Mouse (Mus musculus) adrenal gland, postnatal 25 days (tissue): ENCODE measurements around the gene Adgre5. TPM values are rescaled to one million over a fixed set of nuclear protein-coding genes. Genes with fewer than 3 reads are reported as not detected.

Experiments
- DNase-seq: peaks from one replicate; pipeline ENCODE4 v3.0.0; 2021; ENCODE audit warnings: mixed read lengths
- microRNA-seq, 2 experiments: library from miRNA; unstranded; fragments of <30 nt; microRNA quantifications; one replicate each; pipeline ENCODE4 v1.2.0; 2021
- total RNA-seq: library from RNA; stranded (reverse); gene quantifications from 2 replicates; pipeline ENCODE4 v1.2.3, GENCODE M21; 2021

Adgre5 gene
- total RNA-seq, 1 experiment from 2014 or later = 40.6 TPM

GRCm38 (mm10) chr8:83681099-83681498 lies 60.0 kb downstream of the Adgre5 start:
- no peak for DNase-seq

- DNase-seq = no peak
Measured at GRCm38 (mm10) chr8:83680603-83681002, 60.5 kb downstream of the Adgre5 start.

GRCm38 (mm10) chr8:83679866-83680265 lies 61.3 kb downstream of the Adgre5 start:
- DNase-seq = no peak

- DNase-seq = no peak
Measured at GRCm38 (mm10) chr8:83674497-83674896, 66.6 kb downstream of the Adgre5 start.

Small RNA genes within 50 kb of the gene (microRNA-seq; reads per million reads assigned to microRNA genes)
- 0.71 to 1.0 reads per million in 2 experiments for gene Mir1668

Other genes with a start within 250 kb of the Adgre5 start
- gene Olfr370, start 205.5 kb downstream of the Adgre5 start, total RNA-seq = not detected in 2 replicates
- gene Ndufb7, start 174.7 kb downstream of the Adgre5 start, total RNA-seq = 223 and 229 TPM in 2 replicates
- 582 and 661 TPM in 2 replicates for gene Tecr, start 133.4 kb downstream of the Adgre5 start, total RNA-seq
- gene Dnajb1, start 133.1 kb downstream of the Adgre5 start, total RNA-seq = 27.7 and 28.0 TPM in 2 replicates
- gene Gipc1, start 88.6 kb downstream of the Adgre5 start, total RNA-seq = 42.3 and 48.8 TPM in 2 replicates
- gene Ptger1, start 74.6 kb downstream of the Adgre5 start, total RNA-seq = 0.86 and 2.5 TPM in 2 replicates
- gene Pkn1, start 42.1 kb downstream of the Adgre5 start, total RNA-seq = 120 and 146 TPM in 2 replicates
- gene Ddx39, start 26.1 kb downstream of the Adgre5 start, total RNA-seq = 25.7 and 29.5 TPM in 2 replicates
- gene Adgrl1, start 158.8 kb upstream of the Adgre5 start, total RNA-seq = 73.5 and 114 TPM in 2 replicates
- gene Gm10644, start 213.9 kb upstream of the Adgre5 start, total RNA-seq = 2.1 and 3.2 TPM in 2 replicates
- gene Asf1b, start 214.2 kb upstream of the Adgre5 start, total RNA-seq = 6.0 and 7.2 TPM in 2 replicates
- gene Prkaca, start 231.7 kb upstream of the Adgre5 start, total RNA-seq = 284 and 302 TPM in 2 replicates